Mouse (Mus musculus) kidney, postnatal 10 days (tissue): ENCODE data around the gene Fam205a4.
"Not testable (repeated sequence)": the region's sequence is repeated elsewhere in the genome, so short reads cannot be mapped to it uniquely, and the experiment has no call there.

Experiments used
- DNase-seq: peaks from one replicate; pipeline ENCODE4 v3.0.0; 2021; ENCODE audit warnings: mixed read lengths

Gene Fam205a4

GRCm38 (mm10) chr4:41965758-41966157 lies at the start of gene Fam205a4:
Gene Fam205a4 (plus strand): TSS chr4:41966058.
- not testable (repeated sequence) for DNase-seq

GRCm38 (mm10) chr4:41941272-41941671 lies 24.6 kb upstream of the Fam205a4 start, which contains the start of gene Gm20878:
Gene Gm20878 (plus strand): TSS chr4:41941572.
- not testable (repeated sequence) for DNase-seq
